Comparison of ENCODE assay signal across 20 mouse cellular contexts in genomic region chr3:104987884-104988283, GRCm38 (mm10). TPM values are rescaled to one million over a fixed set of nuclear protein-coding genes. Genes with fewer than 3 reads are reported as not detected.
A peak's percentile ranks its signal among the peaks of the same experiment; 100 is the strongest.
DNase-seq lines count a peak whose midpoint lies in the region; ATAC-seq lines count a peak whose summit lies in the region.
"Had no signal": no experiment of that assay in that cellular context is flagged by ENCODE, and none has a peak within 500 bp of the region (broad histone marks: within the 10 kb centered on the region; RNA-seq: fewer than 3 reads in every experiment).

No protein-coding gene starts in this region.

- no peak for ATAC-seq in limb, embryonic 11.5 days (ENCODE audit: insufficient number of reproducible peaks, low FRiP score, low TSS enrichment, low read depth)
- ATAC-seq: activated CD4-positive, CD25-positive, alpha-beta regulatory T cell, adult 4 months; CD4-positive, CD25-positive, alpha-beta regulatory T cell, adult 4 months; Patski had no signal

- H3K9me3 ChIP-seq in heart, embryonic 10.5 days: no peaks in the 10 kb centered on the region
- H3K9me3 ChIP-seq in limb, embryonic 11.5 days (ENCODE audit: control insufficient read depth, low read length): no peaks in the 10 kb centered on the region
- H3K9me3 ChIP-seq in limb, embryonic 10.5 days (replicated peaks): no peaks in the 10 kb centered on the region
- H3K9me3 ChIP-seq: G1E had no signal

- DNase-seq in heart, embryonic 10.5 days (ENCODE audit: low spot score): peak; percentile 68
- DNase-seq in heart, adult 8-10 months (ENCODE audit: low spot score): no peak
- DNase-seq in limb, embryonic 11.5 days (ENCODE audit: low spot score): peak; percentile 3
- no peak for DNase-seq in limb, embryonic 10.5 days (ENCODE audit: low spot score)
- DNase-seq: adrenal gland, adult 2 months; adrenal gland, adult 8-10 months; adrenal gland, postnatal 10 days; adrenal gland, postnatal 14 days; adrenal gland, postnatal 25 days; adrenal gland, postnatal 36 days; B cell, adult 2 months; cerebellum, adult 11 months; cerebellum, adult 11-12 months; cerebellum, adult 18-20 months had no signal

- H3K4me3 ChIP-seq in heart, embryonic 10.5 days: no peak overlapping the region
- no peak overlapping the region for H3K4me3 ChIP-seq in limb, embryonic 11.5 days (ENCODE audit: low read depth, low read length)
- H3K4me3 ChIP-seq in limb, embryonic 10.5 days: no peak overlapping the region

- H3K9ac ChIP-seq in limb, embryonic 11.5 days (ENCODE audit: low read length): no peak overlapping the region

- peaks cover 2% of the 10 kb centered on the region; the same call in 1 of the 2 replicates for H3K4me1 ChIP-seq in heart, embryonic 10.5 days
- no peaks in the 10 kb centered on the region for H3K4me1 ChIP-seq in limb, embryonic 11.5 days (ENCODE audit: control insufficient read depth, insufficient read depth, low read length)
- 0 out of 2 replicates have a peak, but pooled peaks cover 3% of the 10 kb centered on the region for H3K4me1 ChIP-seq in limb, embryonic 10.5 days

- no peaks in the 10 kb centered on the region for H3K27me3 ChIP-seq in heart, embryonic 10.5 days (ENCODE audit: insufficient read depth, poor library complexity, severe bottlenecking)
- H3K27me3 ChIP-seq in limb, embryonic 11.5 days (ENCODE audit: control insufficient read depth, insufficient read depth, low read length): no peaks in the 10 kb centered on the region
- no peaks in the 10 kb centered on the region for H3K27me3 ChIP-seq in limb, embryonic 10.5 days (ENCODE audit: low read depth, poor library complexity, severe bottlenecking)
- H3K27me3 ChIP-seq: CH12.LX, Patski had no signal

- no peak overlapping the region for H3K27ac ChIP-seq in heart, embryonic 10.5 days
- H3K27ac ChIP-seq in limb, embryonic 11.5 days (replicated peaks; ENCODE audit: low read depth, low read length): no peak overlapping the region
- H3K27ac ChIP-seq in limb, embryonic 10.5 days: no peak overlapping the region

- H3K4me2 ChIP-seq in limb, embryonic 11.5 days (ENCODE audit: low read depth, severe bottlenecking): no peak overlapping the region

- no peaks in the 10 kb centered on the region for H3K36me3 ChIP-seq in heart, embryonic 10.5 days
- no peaks in the 10 kb centered on the region for H3K36me3 ChIP-seq in limb, embryonic 11.5 days (ENCODE audit: control insufficient read depth, insufficient read depth, low read length)
- no peaks in the 10 kb centered on the region for H3K36me3 ChIP-seq in limb, embryonic 10.5 days
- H3K36me3 ChIP-seq: G1E had no signal

- 74% methylated on average over 5 of the region's 5 CpGs for WGBS in heart, embryonic 10.5 days
- WGBS in limb, embryonic 11.5 days: 81% methylated on average over 5 of the region's 5 CpGs
- WGBS in limb, embryonic 10.5 days: 82% methylated on average over 5 of the region's 5 CpGs

RNA-seq across cellular contexts. Expression of gene Wnt2b, which starts 26.2 kb away (rescaled TPM):
- 1.3 and 1.6 TPM in 2 replicates for polyA plus RNA-seq in heart, embryonic 10.5 days (2016; fragmentation: Nextera tagmentation; extraction: Ambion mirVana)
- total RNA-seq in heart, adult 8-10 months (2022): 1 to 10 TPM in 1 of 4 experiments, under 1 TPM in 3; 0.38 to 2.0 (median 0.60) TPM
- polyA plus RNA-seq in limb, embryonic 11.5 days (2014; fragmentation: Nextera tagmentation; extraction: Ambion mirVana): 0.43 and 0.72 TPM in 2 replicates
- polyA plus RNA-seq in limb, embryonic 10.5 days (2016; fragmentation: Nextera tagmentation; extraction: Ambion mirVana): 0.28 and 0.39 TPM in 2 replicates
- total RNA-seq: CH12.LX, MEL had no signal
- polyA plus RNA-seq: G1E had no signal

Comparison
In these comparisons a context has a peak if more than half of its experiments do, and no peak if none do; other contexts are left out.
1. DNase-seq: peak in heart, embryonic 10.5 days (single experiment) and limb, embryonic 11.5 days (single experiment); none in heart, adult 8-10 months (single experiment) and limb, embryonic 10.5 days (single experiment).